Mouse (Mus musculus): ENCODE measurements around the gene Psat1. TPM values are rescaled to one million over a fixed set of nuclear protein-coding genes. Genes with fewer than 3 reads are reported as not detected.

Gene Psat1
- 65.5 and 82.3 TPM in 2 replicates for polyA plus RNA-seq (2012; rRNA removed)
- polyA plus RNA-seq (2014; fragmentation: Nextera tagmentation; extraction: Ambion mirVana) = 131 and 148 TPM in 2 replicates

GRCm38 (mm10) chr19:15947237-15947636 is at the start of gene Psat1:
Gene Psat1 (minus strand): TSS chr19:15947337.
- H3K36me3 ChIP-seq (replicated peaks; ENCODE audit: control insufficient read depth, insufficient read depth, low read depth) = no peaks in the 10 kb centered on the region
- ATAC-seq (ENCODE audit: insufficient read depth) (no peak), DNase-seq (ENCODE audit: low read depth in 3 of 3, low spot score in 3 of 3) (no peak)
- H3K4me3 ChIP-seq (ENCODE audit: insufficient read depth in 1 of 2, low read depth in 2 of 2, low read length in 2 of 2) = no peak within 1 kb of the TSS
- H3K9me3 ChIP-seq (ENCODE audit: control insufficient read depth, low read length) = no peaks in the 10 kb centered on the region
- H3K9ac ChIP-seq (replicated peaks) = no peak within 1 kb of the TSS
- no peak within 1 kb of the TSS for H3K4me2 ChIP-seq (ENCODE audit: low read depth)
- TF ChIP-seq EP300 (IDR thresholded peaks at IDR 0.05; ENCODE audit: low read depth) = no peak
- TF ChIP-seq CTCF (IDR thresholded peaks at IDR 0.05; ENCODE audit: low read depth) = no peak
- H3K27ac ChIP-seq = no peak within 1 kb of the TSS
- 57% methylated on average over 7 of the region's 7 CpGs for WGBS (ENCODE audit: insufficient replicate concordance)
- H3K27me3 ChIP-seq (ENCODE audit: control insufficient read depth, insufficient read depth, low read length) = no peaks in the 10 kb centered on the region
- no peaks in the 10 kb centered on the region; a peak in 1 of 4 replicates for H3K4me1 ChIP-seq (replicated peaks; ENCODE audit: control insufficient read depth in 2 of 2, insufficient read depth in 2 of 2, low read length in 1 of 2)

- H3K27ac ChIP-seq = no peak overlapping the region
- no peak overlapping the region for H3K4me2 ChIP-seq (ENCODE audit: low read depth)
- DNase-seq (ENCODE audit: low read depth in 3 of 3, low spot score in 3 of 3) = no peak
- H3K4me3 ChIP-seq (ENCODE audit: insufficient read depth in 1 of 2, low read depth in 2 of 2, low read length in 2 of 2) = no peak overlapping the region
- 42% methylated on average over 1 of the region's 1 CpGs for WGBS (ENCODE audit: insufficient replicate concordance)
- no peak for ATAC-seq (ENCODE audit: insufficient read depth)
- no peak overlapping the region for H3K9ac ChIP-seq (replicated peaks)
- no peaks in the 10 kb centered on the region for H3K9me3 ChIP-seq (ENCODE audit: control insufficient read depth, low read length)
- TF ChIP-seq EP300 (IDR thresholded peaks at IDR 0.05; ENCODE audit: low read depth) (no peak), CTCF (IDR thresholded peaks at IDR 0.05; ENCODE audit: low read depth) (no peak)
- H3K4me1 ChIP-seq (replicated peaks; ENCODE audit: control insufficient read depth in 2 of 2, insufficient read depth in 2 of 2, low read length in 1 of 2) = 0 out of 4 replicates have a peak, but pooled peaks cover 0 to under 1% of the 10 kb centered on the region in 2 experiments
- H3K36me3 ChIP-seq (replicated peaks; ENCODE audit: control insufficient read depth, insufficient read depth, low read depth) = no peaks in the 10 kb centered on the region
- no peaks in the 10 kb centered on the region for H3K27me3 ChIP-seq (ENCODE audit: control insufficient read depth, insufficient read depth, low read length)
These were observed 43.0 kb upstream of the Psat1 start for GRCm38 (mm10) chr19:15990102-15990501.

GRCm38 (mm10) chr19:15985172-15985713 is 38.1 kb upstream of the Psat1 start:
- no peaks in the 10 kb centered on the region for H3K27me3 ChIP-seq (ENCODE audit: control insufficient read depth, insufficient read depth, low read length)
- H3K4me2 ChIP-seq (ENCODE audit: low read depth) = peak overlapping the region; percentile 94
- no peak for ATAC-seq (ENCODE audit: insufficient read depth)
- no peaks in the 10 kb centered on the region for H3K9me3 ChIP-seq (ENCODE audit: control insufficient read depth, low read length)
- H3K36me3 ChIP-seq (replicated peaks; ENCODE audit: control insufficient read depth, insufficient read depth, low read depth) = no peaks in the 10 kb centered on the region
- H3K4me1 ChIP-seq (replicated peaks; ENCODE audit: control insufficient read depth in 2 of 2, insufficient read depth in 2 of 2, low read length in 1 of 2) = peaks cover 3 to 8% of the 10 kb centered on the region in 2 experiments; a peak in 3 of 4 replicates
- no peak overlapping the region for H3K27ac ChIP-seq
- TF ChIP-seq EP300 (IDR thresholded peaks at IDR 0.05; ENCODE audit: low read depth) (no peak), CTCF (IDR thresholded peaks at IDR 0.05; ENCODE audit: low read depth) (no peak)
- DNase-seq (ENCODE audit: low read depth in 3 of 3, low spot score in 3 of 3) = no peak
- 23% methylated on average over 10 of the region's 10 CpGs for WGBS (ENCODE audit: insufficient replicate concordance)
- H3K4me3 ChIP-seq (ENCODE audit: insufficient read depth in 1 of 2, low read depth in 2 of 2, low read length in 2 of 2) = peak overlapping the region; percentile 70 to 86
- H3K9ac ChIP-seq (replicated peaks) = peak overlapping the region; percentile 34; the same call in 1 of the 2 replicates

GRCm38 (mm10) chr19:15984449-15985171 is 37.5 kb upstream of the Psat1 start, which contains the start of gene Cep78:
Gene Cep78 (minus strand): TSS chr19:15984989.
- H3K4me3 ChIP-seq (ENCODE audit: insufficient read depth in 1 of 2, low read depth in 2 of 2, low read length in 2 of 2) = peak within 1 kb of the TSS; percentile 80 to 86
- H3K9me3 ChIP-seq (ENCODE audit: control insufficient read depth, low read length) = no peaks in the 10 kb centered on the region
- DNase-seq (ENCODE audit: low read depth in 3 of 3, low spot score in 3 of 3) (peak; percentile 78 to 81 (median 80)), ATAC-seq (ENCODE audit: insufficient read depth) (peak; percentile 94)
- H3K27me3 ChIP-seq (ENCODE audit: control insufficient read depth, insufficient read depth, low read length) = no peaks in the 10 kb centered on the region
- H3K9ac ChIP-seq (replicated peaks) = peak within 1 kb of the TSS; percentile 79
- peak within 1 kb of the TSS; percentile 94 for H3K4me2 ChIP-seq (ENCODE audit: low read depth)
- peak within 1 kb of the TSS; percentile 36 for H3K27ac ChIP-seq
- peak; percentile 46 for TF ChIP-seq CTCF (IDR thresholded peaks at IDR 0.05; ENCODE audit: low read depth)
- no peak for TF ChIP-seq EP300 (IDR thresholded peaks at IDR 0.05; ENCODE audit: low read depth)
- peaks cover 3 to 8% of the 10 kb centered on the region in 2 experiments; a peak in 3 of 4 replicates for H3K4me1 ChIP-seq (replicated peaks; ENCODE audit: control insufficient read depth in 2 of 2, insufficient read depth in 2 of 2, low read length in 1 of 2)
- WGBS (ENCODE audit: insufficient replicate concordance) = under 1% methylated on average over 78 of the region's 88 CpGs
- H3K36me3 ChIP-seq (replicated peaks; ENCODE audit: control insufficient read depth, insufficient read depth, low read depth) = no peaks in the 10 kb centered on the region

GRCm38 (mm10) chr19:15983739-15984344 is 36.7 kb upstream of the Psat1 start:
- no peak for DNase-seq (ENCODE audit: low read depth in 3 of 3, low spot score in 3 of 3)
- Histone ChIP-seq H3K36me3 (replicated peaks; ENCODE audit: control insufficient read depth, insufficient read depth, low read depth) (no peaks in the 10 kb centered on the region), H3K9ac (replicated peaks) (peak overlapping the region; percentile 79), H3K27ac (no peak overlapping the region), H3K9me3 (ENCODE audit: control insufficient read depth, low read length) (no peaks in the 10 kb centered on the region), H3K4me1 (replicated peaks; ENCODE audit: control insufficient read depth in 2 of 2, insufficient read depth in 2 of 2, low read length in 1 of 2) (peaks cover 3 to 8% of the 10 kb centered on the region in 2 experiments; a peak in 3 of 4 replicates), H3K4me3 (ENCODE audit: insufficient read depth in 1 of 2, low read depth in 2 of 2, low read length in 2 of 2) (peak overlapping the region; percentile 80 to 86), H3K27me3 (ENCODE audit: control insufficient read depth, insufficient read depth, low read length) (no peaks in the 10 kb centered on the region), H3K4me2 (ENCODE audit: low read depth) (peak overlapping the region; percentile 94)
- TF ChIP-seq EP300 (IDR thresholded peaks at IDR 0.05; ENCODE audit: low read depth) = no peak
- no peak for TF ChIP-seq CTCF (IDR thresholded peaks at IDR 0.05; ENCODE audit: low read depth)
- 52% methylated on average over 15 of the region's 15 CpGs for WGBS (ENCODE audit: insufficient replicate concordance)
- ATAC-seq (ENCODE audit: insufficient read depth) = no peak

Measured in liver, embryonic 14.5 days (tissue).